Mouse (Mus musculus): Measurements from ENCODE around the gene Selenom. TPM values are rescaled to one million over a fixed set of nuclear protein-coding genes. Genes with fewer than 3 reads are reported as not detected.

Selenom gene
- polyA plus RNA-seq, 1 experiment from 2014 or later: 160 TPM

DNA sequence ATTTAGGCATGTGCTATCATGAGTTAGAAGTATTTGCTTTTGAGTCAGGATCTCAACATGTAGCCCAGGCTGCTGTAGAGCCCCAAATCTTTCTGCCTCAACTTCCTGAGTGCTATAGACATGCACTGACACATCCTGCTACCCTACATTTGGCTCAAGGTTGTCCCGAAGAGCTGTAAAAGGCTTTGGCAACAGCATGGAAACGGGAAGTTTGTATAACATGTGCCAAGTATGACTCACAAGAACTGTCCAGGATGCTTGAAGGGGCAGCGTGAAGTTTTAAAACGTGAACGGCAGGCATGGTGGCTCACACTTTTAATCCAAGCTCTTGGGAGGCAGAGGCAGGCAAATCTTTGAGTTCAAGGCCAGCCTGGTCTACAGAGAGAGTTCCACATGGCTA lies 45.7 kb downstream of the Selenom start:
- Histone ChIP-seq H3K9ac (replicated peaks; ENCODE audit: low read depth, low read length) (no peak overlapping the region), H3K4me3 (ENCODE audit: low read depth, low read length) (no peak overlapping the region), H3K27ac (ENCODE audit: low read length) (no peak overlapping the region), H3K4me1 (ENCODE audit: control insufficient read depth, insufficient read depth, low read length) (peaks cover 6% of the 10 kb centered on the region; the same call in 1 of the 2 replicates), H3K9me3 (ENCODE audit: control insufficient read depth, low read depth, low read length) (no peaks in the 10 kb centered on the region), H3K36me3 (ENCODE audit: control insufficient read depth, insufficient read depth, low read length) (no peaks in the 10 kb centered on the region), H3K4me2 (replicated peaks; ENCODE audit: low read depth, low read length) (no peak overlapping the region), H3K27me3 (ENCODE audit: control insufficient read depth, insufficient read depth, low read length) (no peaks in the 10 kb centered on the region)
- WGBS: 67% methylated on average over 5 of the region's 5 CpGs
- no peak for ATAC-seq (ENCODE audit: insufficient number of reproducible peaks, insufficient read depth, low FRiP score, low read depth)

DNA sequence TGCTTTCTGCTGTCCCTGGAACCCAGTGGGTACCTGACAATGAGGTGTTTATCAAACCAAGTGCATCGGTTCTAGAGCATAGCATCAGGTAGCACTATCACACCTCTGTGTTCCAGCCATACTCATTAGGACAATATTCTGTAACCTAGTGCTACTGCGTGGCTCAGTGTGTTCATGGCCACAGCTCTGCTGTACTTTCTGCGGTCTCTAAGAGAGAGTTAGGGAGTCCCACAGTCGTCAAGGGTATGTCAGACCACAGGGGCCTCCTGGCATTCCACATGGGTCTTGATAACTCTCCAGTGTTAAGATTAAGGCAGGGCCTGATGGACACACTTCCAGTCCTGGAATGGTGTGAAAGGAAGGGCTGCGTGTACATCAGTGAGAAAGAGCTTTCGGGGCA lies 49.4 kb downstream of the Selenom start:
- ATAC-seq (ENCODE audit: insufficient number of reproducible peaks, insufficient read depth, low FRiP score, low read depth): no peak
- no peak overlapping the region for H3K4me2 ChIP-seq (replicated peaks; ENCODE audit: low read depth, low read length)
- H3K9ac ChIP-seq (replicated peaks; ENCODE audit: low read depth, low read length): no peak overlapping the region
- 91% methylated on average over 6 of the region's 6 CpGs for whole genome bisulfite sequencing
- no peaks in the 10 kb centered on the region for H3K9me3 ChIP-seq (ENCODE audit: control insufficient read depth, low read depth, low read length)
- peaks cover 6% of the 10 kb centered on the region; the same call in 1 of the 2 replicates for H3K4me1 ChIP-seq (ENCODE audit: control insufficient read depth, insufficient read depth, low read length)
- peak overlapping the region; percentile 59; the same call in 1 of the 2 replicates for H3K27ac ChIP-seq (ENCODE audit: low read length)
- H3K36me3 ChIP-seq (ENCODE audit: control insufficient read depth, insufficient read depth, low read length): no peaks in the 10 kb centered on the region
- no peak overlapping the region for H3K4me3 ChIP-seq (ENCODE audit: low read depth, low read length)
- no peaks in the 10 kb centered on the region for H3K27me3 ChIP-seq (ENCODE audit: control insufficient read depth, insufficient read depth, low read length)

GRCm38 (mm10) chr11:3564451-3564850 lies 50.0 kb downstream of the Selenom start:
- ATAC-seq (ENCODE audit: insufficient number of reproducible peaks, insufficient read depth, low FRiP score, low read depth): no peak; the same call in 1 of the 2 replicates
- Histone ChIP-seq H3K27me3 (ENCODE audit: control insufficient read depth, insufficient read depth, low read length) (no peaks in the 10 kb centered on the region), H3K4me1 (ENCODE audit: control insufficient read depth, insufficient read depth, low read length) (peaks cover 6% of the 10 kb centered on the region; the same call in 1 of the 2 replicates), H3K4me3 (ENCODE audit: low read depth, low read length) (no peak overlapping the region), H3K9ac (replicated peaks; ENCODE audit: low read depth, low read length) (no peak overlapping the region), H3K27ac (ENCODE audit: low read length) (peak overlapping the region; percentile 74; the same call in 1 of the 2 replicates), H3K4me2 (replicated peaks; ENCODE audit: low read depth, low read length) (no peak overlapping the region), H3K36me3 (ENCODE audit: control insufficient read depth, insufficient read depth, low read length) (no peaks in the 10 kb centered on the region), H3K9me3 (ENCODE audit: control insufficient read depth, low read depth, low read length) (no peaks in the 10 kb centered on the region)
- 38% methylated on average over 7 of the region's 7 CpGs for WGBS

- Histone ChIP-seq H3K27me3 (ENCODE audit: control insufficient read depth, insufficient read depth, low read length) (no peaks in the 10 kb centered on the region), H3K4me1 (ENCODE audit: control insufficient read depth, insufficient read depth, low read length) (peaks cover 6% of the 10 kb centered on the region; the same call in 1 of the 2 replicates), H3K9me3 (ENCODE audit: control insufficient read depth, low read depth, low read length) (no peaks in the 10 kb centered on the region), H3K9ac (replicated peaks; ENCODE audit: low read depth, low read length) (no peak overlapping the region), H3K4me2 (replicated peaks; ENCODE audit: low read depth, low read length) (no peak overlapping the region), H3K27ac (ENCODE audit: low read length) (peak overlapping the region; percentile 66; the same call in 1 of the 2 replicates), H3K36me3 (ENCODE audit: control insufficient read depth, insufficient read depth, low read length) (no peaks in the 10 kb centered on the region), H3K4me3 (ENCODE audit: low read depth, low read length) (no peak overlapping the region)
- WGBS: 65% methylated on average over 4 of the region's 4 CpGs
- no peak for ATAC-seq (ENCODE audit: insufficient number of reproducible peaks, insufficient read depth, low FRiP score, low read depth)
Observed at GRCm38 (mm10) chr11:3566018-3566417, 51.5 kb downstream of the Selenom start.

Other genes starting within 250 kb of the Selenom start
- 200 and 211 TPM in 2 replicates for gene Drg1, start 248.3 kb upstream of the Selenom start, polyA plus RNA-seq (2014; fragmentation: Nextera tagmentation; extraction: Ambion mirVana)
- gene Patz1, start 225.8 kb upstream of the Selenom start, polyA plus RNA-seq (2014; fragmentation: Nextera tagmentation; extraction: Ambion mirVana): 48.1 and 51.1 TPM in 2 replicates
- 11.4 and 14.1 TPM in 2 replicates for gene Pik3ip1, start 184.3 kb upstream of the Selenom start, polyA plus RNA-seq (2014; fragmentation: Nextera tagmentation; extraction: Ambion mirVana)
- 90.3 and 95.8 TPM in 2 replicates for gene Limk2, start 105.5 kb upstream of the Selenom start, polyA plus RNA-seq (2014; fragmentation: Nextera tagmentation; extraction: Ambion mirVana)
- gene Rnf185, start 62.3 kb upstream of the Selenom start, polyA plus RNA-seq (2014; fragmentation: Nextera tagmentation; extraction: Ambion mirVana): 34.2 and 34.8 TPM in 2 replicates
- 0.17 and 0.52 TPM in 2 replicates for gene Pla2g3, start 26.4 kb upstream of the Selenom start, polyA plus RNA-seq (2014; fragmentation: Nextera tagmentation; extraction: Ambion mirVana)
- gene Inpp5j, start 9.9 kb upstream of the Selenom start, polyA plus RNA-seq (2014; fragmentation: Nextera tagmentation; extraction: Ambion mirVana): 1.2 and 2.0 TPM in 2 replicates
- 109 and 112 TPM in 2 replicates for gene Smtn, start 25.9 kb downstream of the Selenom start, polyA plus RNA-seq (2014; fragmentation: Nextera tagmentation; extraction: Ambion mirVana)
- gene Morc2a, start 134.5 kb downstream of the Selenom start, polyA plus RNA-seq (2014; fragmentation: Nextera tagmentation; extraction: Ambion mirVana): 25.4 and 26.8 TPM in 2 replicates